ENCODE assay signal across 25 mouse cellular contexts in the genomic region with DNA sequence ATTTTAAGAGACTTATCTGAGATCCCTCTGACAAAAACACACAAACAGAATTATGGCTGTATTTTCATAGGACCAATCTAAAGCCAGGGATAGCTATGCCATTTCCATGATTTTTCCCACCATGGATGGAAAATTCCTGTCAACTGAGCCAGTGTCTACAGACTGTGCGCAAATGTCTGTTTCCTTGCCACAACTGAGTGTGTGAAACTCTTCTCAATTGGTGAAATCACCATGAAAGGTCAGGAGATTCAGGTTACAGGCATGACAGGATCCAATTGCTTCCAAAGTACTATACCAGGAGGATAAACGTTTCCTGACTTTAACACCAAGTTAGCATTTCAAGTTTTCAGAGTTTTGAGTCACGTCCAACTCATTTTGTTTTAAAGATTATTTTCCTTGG.
A peak's percentile ranks its signal among the peaks of the same experiment; 100 is the strongest.
DNase-seq lines count a peak whose midpoint lies in the region; ATAC-seq and TF ChIP-seq lines count a peak whose summit lies in the region.
"Had no signal": no experiment of that assay in that cellular context is flagged by ENCODE, and none has a peak within 500 bp of the region (broad histone marks: within the 10 kb centered on the region; RNA-seq: fewer than 3 reads in every experiment).

No protein-coding gene starts in this region.

- no peak overlapping the region for H3K4me2 ChIP-seq in kidney, embryonic 15.5 days
- no peak overlapping the region for H3K4me2 ChIP-seq in embryonic facial prominence, embryonic 14.5 days (ENCODE audit: low read depth, low read length)
- no peak overlapping the region for H3K4me2 ChIP-seq in limb, embryonic 14.5 days (replicated peaks; ENCODE audit: low read depth, low read length, severe bottlenecking)
- H3K4me2 ChIP-seq: embryonic facial prominence, embryonic 12.5 days; forebrain, embryonic 13.5 days; hindbrain, embryonic 13.5 days; lung, embryonic 15.5 days; neural tube, embryonic 12.5 days had no signal

- no peaks in the 10 kb centered on the region for H3K9me3 ChIP-seq in kidney, embryonic 15.5 days (replicated peaks)
- H3K9me3 ChIP-seq in embryonic facial prominence, embryonic 14.5 days (ENCODE audit: control insufficient read depth, low read length), result no peaks in the 10 kb centered on the region
- no peaks in the 10 kb centered on the region for H3K9me3 ChIP-seq in limb, embryonic 14.5 days (ENCODE audit: control insufficient read depth, low read length)
- H3K9me3 ChIP-seq: embryonic facial prominence, embryonic 12.5 days; forebrain, embryonic 13.5 days; heart, embryonic 10.5 days; hindbrain, embryonic 13.5 days; lung, embryonic 15.5 days; neural tube, embryonic 12.5 days had no signal

- 30% methylated on average over 3 of the region's 3 CpGs for WGBS in kidney, embryonic 15.5 days
- WGBS in embryonic facial prominence, embryonic 14.5 days, result 16% methylated on average over 3 of the region's 3 CpGs
- 32% methylated on average over 3 of the region's 3 CpGs for WGBS in limb, embryonic 14.5 days

- H3K36me3 ChIP-seq in kidney, embryonic 15.5 days, result no peaks in the 10 kb centered on the region
- H3K36me3 ChIP-seq in embryonic facial prominence, embryonic 14.5 days (ENCODE audit: control insufficient read depth, insufficient read depth, low read length), result no peaks in the 10 kb centered on the region
- no peaks in the 10 kb centered on the region for H3K36me3 ChIP-seq in limb, embryonic 14.5 days (ENCODE audit: control insufficient read depth, insufficient read depth, low read length)
- H3K36me3 ChIP-seq: embryonic facial prominence, embryonic 12.5 days; heart, embryonic 10.5 days; hindbrain, embryonic 13.5 days; lung, embryonic 15.5 days; neural tube, embryonic 12.5 days had no signal

- H3K27ac ChIP-seq in kidney, embryonic 15.5 days, result peak overlapping the region; percentile 83
- no peak overlapping the region for H3K27ac ChIP-seq in embryonic facial prominence, embryonic 14.5 days (replicated peaks; ENCODE audit: low read depth, low read length)
- H3K27ac ChIP-seq in limb, embryonic 14.5 days (replicated peaks; ENCODE audit: low read depth, low read length), result peak overlapping the region; percentile 65; the same call in 1 of the 2 replicates
- H3K27ac ChIP-seq: embryonic facial prominence, embryonic 12.5 days; forebrain, embryonic 13.5 days; hindbrain, embryonic 13.5 days; lung, embryonic 15.5 days; neural tube, embryonic 12.5 days had no signal

- DNase-seq in embryo, embryonic 10 days (ENCODE audit: low spot score), result peak; percentile 57
- DNase-seq in embryo, embryonic 10.5 days (ENCODE audit: low spot score), result no peak
- DNase-seq in kidney, postnatal 4 days, result no peak
- peak; percentile 69 for DNase-seq in embryonic facial prominence, embryonic 14.5 days (ENCODE audit: low spot score)
- peak; percentile 41 for DNase-seq in limb, embryonic 14.5 days (ENCODE audit: low spot score)
- DNase-seq in lung, postnatal 36 days, result no peak
- no peak for DNase-seq in frontal cortex, postnatal 25 days (ENCODE audit: low spot score in 2 of 2)
- DNase-seq: adrenal gland, postnatal 10 days; cerebellum, adult 18-20 months; gastrocnemius, postnatal 10 days; heart, postnatal 14 days; left cerebral cortex, postnatal 4 days; lung, postnatal 4 days; midbrain, embryonic 14.5 days; retina, postnatal 1 day; right cerebral cortex, postnatal 25 days; spleen, adult 18-20 months had no signal

- no peak overlapping the region for H3K9ac ChIP-seq in kidney, embryonic 15.5 days
- no peak overlapping the region for H3K9ac ChIP-seq in embryonic facial prominence, embryonic 14.5 days (ENCODE audit: low read depth, low read length)
- no peak overlapping the region for H3K9ac ChIP-seq in limb, embryonic 14.5 days (ENCODE audit: low read depth, low read length, severe bottlenecking)
- H3K9ac ChIP-seq: embryonic facial prominence, embryonic 12.5 days; forebrain, embryonic 13.5 days; hindbrain, embryonic 13.5 days; lung, embryonic 15.5 days; neural tube, embryonic 12.5 days had no signal

- H3K4me3 ChIP-seq in kidney, embryonic 15.5 days (replicated peaks), result no peak overlapping the region
- H3K4me3 ChIP-seq in embryonic facial prominence, embryonic 14.5 days (ENCODE audit: low read depth, low read length), result no peak overlapping the region
- H3K4me3 ChIP-seq in limb, embryonic 14.5 days (replicated peaks; ENCODE audit: low read length), result no peak overlapping the region
- H3K4me3 ChIP-seq: embryonic facial prominence, embryonic 12.5 days; forebrain, embryonic 13.5 days; heart, embryonic 10.5 days; hindbrain, embryonic 13.5 days; lung, embryonic 15.5 days; neural tube, embryonic 12.5 days had no signal

- ATAC-seq in kidney, embryonic 15.5 days (replicated peaks; ENCODE audit: low FRiP score), result peak; percentile 59
- ATAC-seq in embryonic facial prominence, embryonic 14.5 days (ENCODE audit: low read depth), result peak; percentile 55; the same call in 1 of the 2 replicates
- peak; percentile 56 for ATAC-seq in limb, embryonic 14.5 days (ENCODE audit: low FRiP score, low read depth)
- ATAC-seq: activated CD4-positive, CD25-positive, alpha-beta regulatory T cell, adult 4 months; forebrain, embryonic 13.5 days had no signal

- H3K27me3 ChIP-seq in kidney, embryonic 15.5 days, result no peaks in the 10 kb centered on the region
- no peaks in the 10 kb centered on the region for H3K27me3 ChIP-seq in embryonic facial prominence, embryonic 14.5 days (replicated peaks; ENCODE audit: control insufficient read depth, insufficient read depth, low read length)
- H3K27me3 ChIP-seq in limb, embryonic 14.5 days (ENCODE audit: control insufficient read depth, insufficient read depth, low read length), result no peaks in the 10 kb centered on the region
- H3K27me3 ChIP-seq: embryonic facial prominence, embryonic 12.5 days; forebrain, embryonic 13.5 days; hindbrain, embryonic 13.5 days; lung, embryonic 15.5 days; neural tube, embryonic 12.5 days had no signal

- H3K4me1 ChIP-seq in kidney, embryonic 15.5 days, result peaks cover 24% of the 10 kb centered on the region
- peaks cover 9% of the 10 kb centered on the region for H3K4me1 ChIP-seq in embryonic facial prominence, embryonic 14.5 days (ENCODE audit: control insufficient read depth, insufficient read depth, low read length)
- H3K4me1 ChIP-seq in limb, embryonic 14.5 days (ENCODE audit: control insufficient read depth, insufficient read depth, low read length), result peaks cover 12% of the 10 kb centered on the region; the same call in 1 of the 2 replicates

- no peak for TF ChIP-seq POLR2A in limb, embryonic 14.5 days (IDR thresholded peaks at IDR 0.05; ENCODE audit: borderline replicate concordance, extremely low read depth, insufficient read depth, insufficient read length)

Comparison
In these comparisons a context has a peak if more than half of its experiments do, and no peak if none do; other contexts are left out.
1. DNase-seq: peak in embryo, embryonic 10 days (single experiment), embryonic facial prominence, embryonic 14.5 days (single experiment) and limb, embryonic 14.5 days (single experiment); none in embryo, embryonic 10.5 days (single experiment), kidney, postnatal 4 days (0 of 2), lung, postnatal 36 days (single experiment) and frontal cortex, postnatal 25 days (0 of 2).
2. Peak in every context shown above with its lines, with median percentiles within 50 percentile points of each other: ATAC-seq.